Mouse (Mus musculus): ENCODE data around the gene Trmu. TPM values are rescaled to one million over a fixed set of nuclear protein-coding genes. Genes with fewer than 3 reads are reported as not detected.

Trmu gene
- polyA plus RNA-seq, 1 experiment from 2014 or later = 38.3 TPM

DNA sequence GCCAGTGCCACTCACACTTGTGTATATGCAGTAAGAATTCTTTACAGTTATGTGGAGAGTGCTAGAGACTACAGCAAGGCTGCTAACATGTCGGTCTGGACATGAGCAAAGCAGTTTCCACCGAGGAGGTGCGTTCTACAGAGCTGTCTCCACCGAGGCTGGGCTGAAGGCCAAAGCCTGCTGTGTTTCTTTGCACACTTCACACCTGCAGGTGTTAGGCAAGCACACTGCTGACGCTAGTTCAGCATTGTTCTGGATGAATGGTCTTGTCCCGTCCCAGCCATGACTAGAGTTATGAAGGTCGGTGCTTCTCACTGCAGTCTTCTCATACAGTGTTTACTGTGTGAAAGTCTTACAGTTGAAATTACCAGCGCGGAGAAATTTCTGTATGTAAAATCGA is 12.9 kb downstream of the Trmu start:
- Histone ChIP-seq H3K27me3 (ENCODE audit: control insufficient read depth, insufficient read depth, low read length) (no peaks in the 10 kb centered on the region), H3K27ac (ENCODE audit: low read depth, low read length) (no peak overlapping the region), H3K9ac (ENCODE audit: low read depth, low read length) (no peak overlapping the region), H3K4me1 (ENCODE audit: control insufficient read depth, insufficient read depth, low read length) (no peaks in the 10 kb centered on the region), H3K9me3 (ENCODE audit: control insufficient read depth, low read length) (no peaks in the 10 kb centered on the region), H3K4me2 (replicated peaks; ENCODE audit: low read depth, low read length) (no peak overlapping the region), H3K36me3 (ENCODE audit: control insufficient read depth, insufficient read depth, low read length) (peaks cover 68% of the 10 kb centered on the region), H3K4me3 (ENCODE audit: low read length) (no peak overlapping the region)
- 69% methylated on average over 10 of the region's 10 CpGs for WGBS
- ATAC-seq (ENCODE audit: low FRiP score, low TSS enrichment) = no peak

- Histone ChIP-seq H3K4me2 (replicated peaks; ENCODE audit: low read depth, low read length) (no peak overlapping the region), H3K36me3 (ENCODE audit: control insufficient read depth, insufficient read depth, low read length) (peaks cover 75% of the 10 kb centered on the region)
Measured at GRCm38 (mm10) chr15:85892498-85893118, 13.5 kb downstream of the Trmu start.

DNA sequence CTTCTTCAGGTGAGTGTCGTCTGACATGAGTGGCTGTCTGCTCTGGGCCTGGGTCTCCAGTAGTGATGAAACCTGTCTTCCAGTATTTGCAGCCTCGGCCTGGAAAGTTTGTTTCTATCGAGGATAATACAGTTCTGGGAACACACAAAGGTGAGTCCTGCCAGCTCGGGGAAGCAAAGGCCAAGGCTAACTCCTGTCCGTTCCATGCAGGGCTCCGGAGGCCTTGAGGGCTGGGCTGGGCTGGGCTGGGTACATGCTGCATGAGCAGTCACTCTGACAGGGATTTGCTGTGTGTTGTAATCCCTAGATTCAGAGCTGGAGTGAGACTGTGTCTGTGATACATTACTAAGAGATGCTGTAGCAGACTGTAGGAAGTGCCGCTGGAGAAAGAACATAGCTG is 14.8 kb downstream of the Trmu start:
- Histone ChIP-seq H3K4me2 (replicated peaks; ENCODE audit: low read depth, low read length) (no peak overlapping the region), H3K4me1 (ENCODE audit: control insufficient read depth, insufficient read depth, low read length) (no peaks in the 10 kb centered on the region), H3K9ac (ENCODE audit: low read depth, low read length) (no peak overlapping the region), H3K27me3 (ENCODE audit: control insufficient read depth, insufficient read depth, low read length) (no peaks in the 10 kb centered on the region), H3K4me3 (ENCODE audit: low read length) (no peak overlapping the region), H3K36me3 (ENCODE audit: control insufficient read depth, insufficient read depth, low read length) (peaks cover 79% of the 10 kb centered on the region), H3K27ac (ENCODE audit: low read depth, low read length) (no peak overlapping the region), H3K9me3 (ENCODE audit: control insufficient read depth, low read length) (no peaks in the 10 kb centered on the region)
- no peak for ATAC-seq (ENCODE audit: low FRiP score, low TSS enrichment)
- WGBS = 91% methylated on average over 7 of the region's 7 CpGs

More at GRCm38 (mm10) chr15:85892498-85893118, 13.5 kb downstream of the Trmu start:
- 72% methylated on average over 13 of the region's 13 CpGs for WGBS
- no peak overlapping the region for H3K4me3 ChIP-seq (ENCODE audit: low read length)
- no peak overlapping the region for H3K9ac ChIP-seq (ENCODE audit: low read depth, low read length)
- no peaks in the 10 kb centered on the region for H3K4me1 ChIP-seq (ENCODE audit: control insufficient read depth, insufficient read depth, low read length)
- no peaks in the 10 kb centered on the region for H3K9me3 ChIP-seq (ENCODE audit: control insufficient read depth, low read length)
- no peak for ATAC-seq (ENCODE audit: low FRiP score, low TSS enrichment)
- H3K27me3 ChIP-seq (ENCODE audit: control insufficient read depth, insufficient read depth, low read length) = no peaks in the 10 kb centered on the region
- no peak overlapping the region for H3K27ac ChIP-seq (ENCODE audit: low read depth, low read length)

DNA sequence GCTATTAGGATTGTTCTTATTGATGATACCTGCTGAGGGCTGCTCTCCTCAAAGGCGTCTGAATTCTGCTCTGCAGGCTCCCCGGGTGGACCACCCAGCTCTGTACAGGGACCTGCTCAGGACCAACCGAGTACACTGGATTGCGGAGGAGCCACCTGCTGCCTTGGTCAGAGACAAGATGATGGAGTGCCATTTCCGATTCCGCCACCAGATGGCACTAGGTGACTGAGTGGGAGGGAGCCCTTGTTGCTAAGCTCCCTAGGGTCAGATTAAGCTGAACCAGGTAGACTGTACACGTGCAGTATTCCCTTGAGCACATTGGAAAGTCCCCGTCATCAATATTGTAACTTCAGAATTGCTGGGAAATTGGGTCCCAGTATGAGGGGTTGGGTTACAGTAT is 17.2 kb downstream of the Trmu start:
- Histone ChIP-seq H3K27me3 (ENCODE audit: control insufficient read depth, insufficient read depth, low read length) (no peaks in the 10 kb centered on the region), H3K27ac (ENCODE audit: low read depth, low read length) (no peak overlapping the region), H3K4me3 (ENCODE audit: low read length) (no peak overlapping the region), H3K4me2 (replicated peaks; ENCODE audit: low read depth, low read length) (no peak overlapping the region), H3K36me3 (ENCODE audit: control insufficient read depth, insufficient read depth, low read length) (peaks cover 66% of the 10 kb centered on the region), H3K9me3 (ENCODE audit: control insufficient read depth, low read length) (no peaks in the 10 kb centered on the region), H3K4me1 (ENCODE audit: control insufficient read depth, insufficient read depth, low read length) (no peaks in the 10 kb centered on the region), H3K9ac (ENCODE audit: low read depth, low read length) (no peak overlapping the region)
- WGBS = 15% methylated on average over 8 of the region's 8 CpGs
- ATAC-seq (ENCODE audit: low FRiP score, low TSS enrichment) = peak; percentile 60

GRCm38 (mm10) chr15:85897113-85897512 is 18.0 kb downstream of the Trmu start:
- H3K9ac ChIP-seq (ENCODE audit: low read depth, low read length) = no peak overlapping the region
- peaks cover 66% of the 10 kb centered on the region for H3K36me3 ChIP-seq (ENCODE audit: control insufficient read depth, insufficient read depth, low read length)
- no peaks in the 10 kb centered on the region for H3K9me3 ChIP-seq (ENCODE audit: control insufficient read depth, low read length)
- no peaks in the 10 kb centered on the region for H3K4me1 ChIP-seq (ENCODE audit: control insufficient read depth, insufficient read depth, low read length)
- WGBS = 78% methylated on average over 10 of the region's 10 CpGs
- H3K4me2 ChIP-seq (replicated peaks; ENCODE audit: low read depth, low read length) = no peak overlapping the region
- ATAC-seq (ENCODE audit: low FRiP score, low TSS enrichment) = no peak
- H3K27me3 ChIP-seq (ENCODE audit: control insufficient read depth, insufficient read depth, low read length) = no peaks in the 10 kb centered on the region
- H3K27ac ChIP-seq (ENCODE audit: low read depth, low read length) = no peak overlapping the region
- H3K4me3 ChIP-seq (ENCODE audit: low read length) = no peak overlapping the region

- H3K4me2 ChIP-seq (replicated peaks; ENCODE audit: low read depth, low read length) = no peak overlapping the region
- no peak overlapping the region for H3K27ac ChIP-seq (ENCODE audit: low read depth, low read length)
- no peaks in the 10 kb centered on the region for H3K9me3 ChIP-seq (ENCODE audit: control insufficient read depth, low read length)
- WGBS = 76% methylated on average over 6 of the region's 6 CpGs
- H3K27me3 ChIP-seq (ENCODE audit: control insufficient read depth, insufficient read depth, low read length) = no peaks in the 10 kb centered on the region
- H3K4me1 ChIP-seq (ENCODE audit: control insufficient read depth, insufficient read depth, low read length) = no peaks in the 10 kb centered on the region
- no peak overlapping the region for H3K4me3 ChIP-seq (ENCODE audit: low read length)
- H3K36me3 ChIP-seq (ENCODE audit: control insufficient read depth, insufficient read depth, low read length) = peaks cover 43% of the 10 kb centered on the region
- ATAC-seq (ENCODE audit: low FRiP score, low TSS enrichment) = no peak
- H3K9ac ChIP-seq (ENCODE audit: low read depth, low read length) = no peak overlapping the region
Measured at GRCm38 (mm10) chr15:85899396-85899795, 20.3 kb downstream of the Trmu start.

DNA sequence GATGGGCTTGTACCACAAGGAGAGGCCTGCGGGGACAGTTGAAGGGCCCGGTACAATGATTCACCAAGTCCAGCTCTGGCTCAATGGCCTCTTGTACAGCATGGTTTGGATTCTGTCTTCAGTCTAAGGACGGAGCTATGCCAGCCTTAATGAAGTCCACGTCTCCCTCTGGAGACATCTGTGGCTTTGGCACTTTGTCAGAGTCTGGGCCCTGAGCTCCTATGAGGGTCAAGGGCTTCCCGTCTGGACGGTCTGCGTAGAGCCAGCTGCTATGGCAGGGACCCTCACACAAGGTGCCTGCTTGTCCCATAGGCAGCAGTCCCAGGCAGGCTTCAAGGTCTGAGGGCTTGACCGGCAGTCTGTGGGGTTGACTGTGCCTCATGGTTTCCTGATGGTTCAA is 21.2 kb downstream of the Trmu start:
- Histone ChIP-seq H3K27ac (ENCODE audit: low read depth, low read length) (no peak overlapping the region), H3K27me3 (ENCODE audit: control insufficient read depth, insufficient read depth, low read length) (no peaks in the 10 kb centered on the region), H3K4me3 (ENCODE audit: low read length) (no peak overlapping the region), H3K36me3 (ENCODE audit: control insufficient read depth, insufficient read depth, low read length) (peaks cover 34% of the 10 kb centered on the region), H3K4me2 (replicated peaks; ENCODE audit: low read depth, low read length) (no peak overlapping the region), H3K9me3 (ENCODE audit: control insufficient read depth, low read length) (no peaks in the 10 kb centered on the region), H3K4me1 (ENCODE audit: control insufficient read depth, insufficient read depth, low read length) (no peaks in the 10 kb centered on the region), H3K9ac (ENCODE audit: low read depth, low read length) (no peak overlapping the region)
- no peak for ATAC-seq (ENCODE audit: low FRiP score, low TSS enrichment)
- WGBS = 88% methylated on average over 8 of the region's 8 CpGs

- Histone ChIP-seq H3K27me3 (ENCODE audit: control insufficient read depth, insufficient read depth, low read length) (no peaks in the 10 kb centered on the region), H3K9me3 (ENCODE audit: control insufficient read depth, low read length) (no peaks in the 10 kb centered on the region), H3K4me3 (ENCODE audit: low read length) (no peak overlapping the region), H3K36me3 (ENCODE audit: control insufficient read depth, insufficient read depth, low read length) (peaks cover 32% of the 10 kb centered on the region), H3K27ac (ENCODE audit: low read depth, low read length) (no peak overlapping the region), H3K4me1 (ENCODE audit: control insufficient read depth, insufficient read depth, low read length) (no peaks in the 10 kb centered on the region), H3K9ac (ENCODE audit: low read depth, low read length) (no peak overlapping the region), H3K4me2 (replicated peaks; ENCODE audit: low read depth, low read length) (no peak overlapping the region)
- WGBS = 83% methylated on average over 12 of the region's 12 CpGs
- ATAC-seq (ENCODE audit: low FRiP score, low TSS enrichment) = no peak
Measured at GRCm38 (mm10) chr15:85900801-85901200, 21.7 kb downstream of the Trmu start.

DNA sequence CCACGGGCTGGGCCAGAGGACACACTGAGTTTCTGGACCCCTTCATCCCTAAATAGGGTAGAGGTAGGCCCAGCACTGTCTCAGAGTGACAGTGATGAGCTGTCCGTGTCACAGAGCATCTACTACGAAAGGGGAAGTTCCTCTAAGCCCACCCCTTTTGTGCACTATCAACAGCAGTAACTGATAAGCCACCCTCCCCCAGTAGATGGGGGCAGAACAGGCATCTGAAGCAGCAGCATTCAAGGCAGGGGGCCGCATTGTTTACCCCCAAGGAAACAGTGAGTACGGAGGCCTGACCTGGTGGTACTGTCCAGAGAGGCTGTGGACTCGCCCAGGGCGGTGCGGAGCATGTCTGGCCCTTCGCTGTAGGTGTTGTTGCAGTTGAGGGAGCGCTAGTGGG is 23.4 kb downstream of the Trmu start:
- H3K9me3 ChIP-seq (ENCODE audit: control insufficient read depth, low read length) = no peaks in the 10 kb centered on the region
- WGBS = 91% methylated on average over 10 of the region's 10 CpGs
- H3K4me1 ChIP-seq (ENCODE audit: control insufficient read depth, insufficient read depth, low read length) = no peaks in the 10 kb centered on the region
- H3K4me2 ChIP-seq (replicated peaks; ENCODE audit: low read depth, low read length) = no peak overlapping the region
- no peak for ATAC-seq (ENCODE audit: low FRiP score, low TSS enrichment)
- H3K4me3 ChIP-seq (ENCODE audit: low read length) = no peak overlapping the region
- H3K9ac ChIP-seq (ENCODE audit: low read depth, low read length) = no peak overlapping the region
- H3K27ac ChIP-seq (ENCODE audit: low read depth, low read length) = no peak overlapping the region
- peaks cover 17% of the 10 kb centered on the region for H3K36me3 ChIP-seq (ENCODE audit: control insufficient read depth, insufficient read depth, low read length)
- H3K27me3 ChIP-seq (ENCODE audit: control insufficient read depth, insufficient read depth, low read length) = no peaks in the 10 kb centered on the region

Data from kidney, embryonic 14.5 days (tissue).